Mouse (Mus musculus) kidney, postnatal 0 days (tissue): Measurements from ENCODE around the gene Abcb5. TPM values are rescaled to one million over a fixed set of nuclear protein-coding genes. Genes with fewer than 3 reads are reported as not detected.

ENCODE experiments used
- ATAC-seq: fragments of 200-750 bp; cut with Nextera tagmentation; replicated peaks from 2 replicates; pipeline ENCODE4 v1.8.0; 2017; ENCODE audit warnings: low read depth, moderate number of reproducible peaks, moderate TSS enrichment, moderate library complexity; ENCODE audit not compliant: low FRiP score
- DNase-seq: peaks from one replicate; pipeline ENCODE4 v3.0.0-alpha.2; 2016; ENCODE audit warnings: low spot score
- H3K27ac ChIP-seq: fragments of 300-500 bp; sonication (generic); 2 replicates; pipeline ENCODE4 v1.5.1; 2014; ENCODE audit warnings: mild to moderate bottlenecking
- H3K27me3 ChIP-seq: fragments of 300-500 bp; sonication (generic); 2 replicates; pipeline ENCODE4 v1.6.1; 2014; ENCODE audit warnings: low read length, mixed read lengths; ENCODE audit not compliant: insufficient read depth
- H3K36me3 ChIP-seq: fragments of 300-500 bp; sonication (generic); 2 replicates; pipeline ENCODE4 v1.6.1; 2014; ENCODE audit warnings: low read length, mixed read lengths; ENCODE audit not compliant: insufficient read depth
- H3K4me1 ChIP-seq: fragments of 300-500 bp; sonication (generic); replicated peaks from 2 replicates; pipeline ENCODE4 v1.6.1; 2014; ENCODE audit warnings: antibody characterized with exemption, low read length, mixed read lengths; ENCODE audit not compliant: insufficient read depth
- H3K4me2 ChIP-seq: fragments of 300-500 bp; sonication (generic); 2 replicates; pipeline ENCODE4 v1.6.1; 2014; ENCODE audit warnings: mild to moderate bottlenecking, low read length, moderate library complexity, mixed read lengths
- H3K4me3 ChIP-seq: fragments of 300-500 bp; sonication (generic); replicated peaks from 2 replicates; pipeline ENCODE4 v1.5.1; 2014; ENCODE audit warnings: low read depth, low read length
- H3K9ac ChIP-seq: fragments of 300-500 bp; sonication (generic); 2 replicates; pipeline ENCODE4 v1.6.1; 2014; ENCODE audit warnings: low read depth, low read length
- H3K9me3 ChIP-seq: fragments of 300-500 bp; sonication (generic); replicated peaks from 2 replicates; pipeline ENCODE4 v1.6.1; 2016; ENCODE audit warnings: low read length, inconsistent platforms, mixed read lengths
- CTCF ChIP-seq: IDR thresholded peaks from 2 replicates; pipeline ENCODE4 v1.5.1; 2016; ENCODE audit warnings: antibody characterized with exemption, low read depth, mild to moderate bottlenecking, moderate library complexity
- WGBS: fragments of 180-500 bp; shearing (Covaris S2); extraction: QIAGEN DNeasy Blood & Tissue Kit; methylation state at CpG from one replicate; pipeline ENCODE4 v1.1.7; 2014; 5-methylcytosine and 5-hydroxymethylcytosine counted together
- polyA plus RNA-seq: library from polyadenylated mRNA; unstranded; fragments of >200 nt; fragmentation: Nextera tagmentation; extraction: Ambion mirVana; gene quantifications from 2 replicates; pipeline ENCODE4 v1.2.1, GENCODE M21; 2015

Gene Abcb5
- polyA plus RNA-seq, 1 experiment from 2014 or later, result not detected

DNA sequence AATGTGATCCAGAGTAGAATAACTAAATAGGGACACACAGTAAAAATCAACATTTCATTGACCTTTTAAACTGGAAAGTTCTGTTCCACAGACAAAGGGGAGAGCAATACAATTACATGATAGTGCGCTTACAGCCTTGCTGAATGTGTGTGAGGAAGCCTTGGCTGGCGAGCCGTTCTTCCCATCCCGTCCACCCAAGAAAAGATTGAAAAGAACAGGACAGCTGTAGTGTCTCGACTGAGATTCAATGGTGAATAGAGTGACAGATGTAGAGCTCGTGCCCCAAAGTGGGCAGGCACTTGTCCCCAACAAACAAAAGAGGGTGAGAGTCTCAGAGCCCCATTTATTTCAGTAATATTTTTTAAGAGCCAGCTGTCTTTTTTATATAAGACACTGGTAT lies 136.3 kb downstream of the Abcb5 start:
- H3K27ac ChIP-seq, result no peak overlapping the region
- no peak for TF ChIP-seq CTCF
- no peak overlapping the region for H3K9ac ChIP-seq
- no peaks in the 10 kb centered on the region for H3K4me1 ChIP-seq
- DNase-seq, result no peak
- no peak for ATAC-seq
- no peak overlapping the region for H3K4me2 ChIP-seq
- no peaks in the 10 kb centered on the region for H3K36me3 ChIP-seq
- H3K9me3 ChIP-seq, result no peaks in the 10 kb centered on the region
- 0 out of 2 replicates have a peak, but pooled peaks cover 2% of the 10 kb centered on the region for H3K27me3 ChIP-seq
- WGBS, result 81% methylated on average over 6 of the region's 6 CpGs
- no peak overlapping the region for H3K4me3 ChIP-seq

Other genes with a start within 250 kb of the Abcb5 start
- not detected in 2 replicates for gene Sp8, start 120.1 kb downstream of the Abcb5 start, polyA plus RNA-seq